Mouse (Mus musculus) fat pad, adult 2 months (tissue): ENCODE results near the gene Ppp2r1b.
"Not testable (repeated sequence)": the region's sequence is repeated elsewhere in the genome, so short reads cannot be mapped to it uniquely, and the experiment has no call there.

Experiments used
- DNase-seq: peaks from one replicate; pipeline ENCODE4 v3.0.0-alpha.2; 2011; ENCODE audit warnings: low read depth, low spot score; ENCODE audit errors: extremely low read depth

Ppp2r1b gene

GRCm38 (mm10) chr9:50845081-50845480 is at the start of gene Ppp2r1b:
TSS of gene Ppp2r1b (plus strand) at chr9:50845301.
- no peak for DNase-seq

DNA sequence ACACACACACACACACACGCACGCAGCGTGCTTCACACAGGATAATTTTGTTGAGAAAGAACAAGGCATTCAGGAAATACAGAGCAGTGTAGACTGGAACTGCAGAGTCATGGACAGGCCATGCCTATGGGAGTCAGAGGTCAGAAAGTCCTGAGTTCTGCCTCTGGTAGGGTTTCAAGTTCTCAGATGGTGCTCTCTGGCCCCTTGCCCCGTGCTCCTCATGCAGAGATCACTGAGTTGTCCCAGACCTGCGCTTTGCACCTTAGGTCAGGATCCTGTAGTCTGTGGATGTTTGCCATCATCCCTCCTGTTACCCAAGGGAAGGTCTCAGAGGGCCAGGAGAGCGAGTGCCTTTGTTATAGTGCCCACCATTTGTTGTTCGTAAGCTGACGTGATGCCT is 48.3 kb upstream of the Ppp2r1b start:
- no peak for DNase-seq

- no peak for DNase-seq
Measured at GRCm38 (mm10) chr9:50797641-50798040, 47.5 kb upstream of the Ppp2r1b start.

GRCm38 (mm10) chr9:50798368-50798767 is 46.7 kb upstream of the Ppp2r1b start:
- no peak for DNase-seq

DNA sequence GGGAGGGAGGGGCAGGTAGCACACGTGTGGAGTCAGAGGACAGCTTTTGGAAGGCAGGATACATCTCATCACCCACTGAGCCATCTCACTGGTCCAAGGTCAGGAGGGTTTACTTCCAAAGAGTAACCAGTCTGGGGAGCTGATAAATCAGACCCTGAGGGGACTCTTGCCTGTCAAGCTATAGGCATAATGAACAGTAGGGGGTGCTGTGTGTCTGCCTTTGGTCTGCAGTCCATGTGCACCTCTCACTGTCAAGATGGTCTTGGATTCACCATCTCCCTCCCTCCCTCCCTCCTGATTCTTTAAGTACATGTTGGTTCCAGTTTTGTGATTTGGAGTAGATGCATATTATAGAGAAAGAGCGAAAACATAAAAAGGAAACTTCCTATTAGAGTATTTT is 44.1 kb upstream of the Ppp2r1b start:
- no peak for DNase-seq

GRCm38 (mm10) chr9:50803055-50803671 is 41.9 kb upstream of the Ppp2r1b start:
- no peak for DNase-seq

GRCm38 (mm10) chr9:50808471-50808870 is 36.6 kb upstream of the Ppp2r1b start:
- DNase-seq: no peak

- DNase-seq: no peak
Measured at GRCm38 (mm10) chr9:50809146-50809545, 36.0 kb upstream of the Ppp2r1b start.

GRCm38 (mm10) chr9:50811187-50811586 is 33.9 kb upstream of the Ppp2r1b start:
- no peak for DNase-seq

GRCm38 (mm10) chr9:50811746-50812145 is 33.4 kb upstream of the Ppp2r1b start:
- no peak for DNase-seq

DNA sequence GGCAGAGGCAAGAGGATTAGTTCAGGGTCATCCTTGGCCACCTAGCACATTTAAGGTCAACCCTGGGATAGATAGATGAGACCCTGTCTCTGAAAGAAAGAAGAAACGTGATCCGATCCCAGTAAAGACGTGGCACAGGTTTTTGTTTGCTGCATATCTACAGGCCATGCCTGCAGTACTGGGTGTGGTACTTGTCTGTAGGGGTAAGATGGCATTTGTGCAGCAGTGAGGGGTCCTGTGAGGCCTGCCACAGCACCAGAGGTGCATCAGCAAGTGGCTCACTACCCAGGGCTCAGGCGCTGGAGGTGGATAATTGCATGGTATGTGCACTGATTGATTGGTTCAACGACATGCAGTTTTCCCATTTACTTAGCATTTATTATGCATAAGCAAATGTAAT is 31.3 kb upstream of the Ppp2r1b start:
- DNase-seq: no peak

DNA sequence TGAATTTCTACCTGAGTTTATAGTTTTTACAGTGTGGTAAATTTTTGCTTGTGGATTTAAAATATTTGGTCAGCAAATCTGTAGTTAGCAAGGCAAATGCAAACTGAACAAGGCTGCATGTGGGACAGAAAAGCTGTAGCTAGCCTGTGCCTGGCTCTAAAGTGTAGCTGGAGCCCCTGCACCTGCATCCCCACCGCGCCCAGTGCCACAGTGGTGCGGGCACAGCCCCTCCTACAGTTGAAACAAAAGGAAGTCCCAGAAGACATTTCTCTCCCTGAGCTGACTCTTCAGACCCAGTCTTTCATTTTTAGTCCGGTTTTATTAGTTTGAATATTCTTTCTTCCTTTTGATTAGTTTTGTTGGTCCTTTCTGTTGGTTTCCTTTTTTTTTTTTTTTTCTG is 29.4 kb upstream of the Ppp2r1b start:
- DNase-seq: no peak

GRCm38 (mm10) chr9:50816512-50816911 is 28.6 kb upstream of the Ppp2r1b start:
- DNase-seq: no peak

DNA sequence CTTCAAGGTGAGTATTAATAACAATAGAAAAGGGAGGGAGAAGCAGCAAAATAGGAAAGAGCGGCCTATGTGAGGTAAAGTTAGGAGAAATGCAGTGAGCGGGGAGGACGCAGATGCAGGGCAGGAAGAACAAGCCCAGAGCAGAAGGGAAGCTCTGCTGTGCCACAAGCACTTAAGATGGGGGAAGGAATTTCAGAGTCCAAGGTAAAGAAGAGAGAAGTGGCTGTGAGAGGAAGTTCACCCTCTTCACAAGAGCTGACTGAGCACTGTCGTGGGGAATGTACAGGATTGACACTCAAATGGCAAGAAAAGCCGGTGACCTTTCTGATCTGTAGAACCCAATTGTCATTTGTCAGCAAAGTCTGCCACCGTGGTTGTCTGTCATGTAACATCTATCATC is 27.1 kb upstream of the Ppp2r1b start:
- DNase-seq: no peak

GRCm38 (mm10) chr9:50819716-50820115 is 25.4 kb upstream of the Ppp2r1b start:
- DNase-seq: no peak

- DNase-seq: no peak
Measured at GRCm38 (mm10) chr9:50821651-50822050, 23.4 kb upstream of the Ppp2r1b start.

GRCm38 (mm10) chr9:50822216-50822615 is 22.9 kb upstream of the Ppp2r1b start:
- no peak for DNase-seq

- no peak for DNase-seq
Measured at GRCm38 (mm10) chr9:50823779-50824453, 21.2 kb upstream of the Ppp2r1b start.

DNA sequence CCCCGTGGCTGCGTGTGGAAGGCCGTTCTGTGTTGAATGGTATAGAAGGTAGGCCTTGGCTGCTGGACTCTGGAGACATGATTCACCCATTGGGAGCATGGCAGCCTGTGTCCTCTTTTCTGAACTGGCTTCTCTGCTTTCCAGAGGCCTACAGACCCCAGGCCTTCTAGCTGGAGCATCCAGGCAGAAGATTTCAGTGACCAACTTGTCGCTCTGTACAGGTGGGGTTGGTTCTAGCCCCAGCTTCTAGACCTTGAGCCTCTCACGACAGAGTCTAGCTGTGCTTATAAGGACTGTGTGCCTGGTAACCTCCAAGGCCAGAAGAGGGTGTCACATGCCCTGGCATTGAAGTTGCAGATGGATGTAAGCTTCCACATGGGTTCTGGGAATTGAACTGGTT is 13.6 kb upstream of the Ppp2r1b start:
- DNase-seq: no peak

- no peak for DNase-seq
Measured at GRCm38 (mm10) chr9:50832162-50832561, 12.9 kb upstream of the Ppp2r1b start.

DNA sequence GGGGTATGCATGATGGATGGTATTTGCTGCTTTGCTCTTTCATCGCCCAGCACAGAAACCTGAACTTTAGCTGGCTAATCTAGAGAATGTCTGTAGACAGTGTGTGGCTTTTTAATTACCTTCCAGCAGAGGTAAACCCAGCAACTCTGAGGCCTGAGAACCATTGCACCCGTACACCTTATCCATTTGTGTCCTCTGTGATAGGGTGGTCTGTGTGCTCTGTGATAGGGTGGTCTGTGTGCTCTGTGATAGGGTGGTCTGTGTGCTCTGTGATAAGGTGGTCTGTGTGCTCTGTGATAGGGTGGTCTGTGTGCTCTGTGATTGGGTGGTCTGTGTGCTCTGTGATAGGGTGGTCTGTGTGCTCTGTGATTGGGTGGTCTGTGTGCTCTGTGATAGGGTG is 12.5 kb upstream of the Ppp2r1b start:
- DNase-seq: not testable (repeated sequence)

DNA sequence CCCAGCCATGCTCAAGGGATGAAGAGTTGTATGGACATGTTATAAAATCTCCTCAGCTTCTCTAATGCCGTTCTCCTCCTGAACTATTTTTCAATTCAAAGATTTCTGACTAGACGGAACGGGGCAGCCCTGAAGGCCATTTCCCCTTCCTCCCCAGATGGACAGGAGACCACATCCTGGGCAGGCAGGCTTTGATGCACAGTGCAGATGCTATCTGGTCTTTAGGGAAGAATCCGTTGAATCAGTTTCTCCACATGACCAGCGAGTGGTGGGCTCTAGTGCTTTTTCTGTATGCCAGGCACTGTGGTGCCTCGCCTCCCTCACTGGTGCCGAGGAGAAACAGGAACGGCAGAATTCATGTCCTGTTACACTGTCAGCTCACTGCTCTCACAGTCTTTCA is 11.3 kb upstream of the Ppp2r1b start:
- no peak for DNase-seq
